Mouse (Mus musculus) bone marrow, adult 2 months (tissue): ENCODE results near the gene Hsdl2.

Experiments used
- CTCF ChIP-seq: fragments of 200-500 bp; IDR thresholded peaks from 2 replicates; pipeline ENCODE4 v1.5.1; 2011; ENCODE audit warnings: low read length, control low read depth; ENCODE audit not compliant: control insufficient read depth, insufficient read depth
- POLR2A ChIP-seq: fragments of 200-500 bp; IDR thresholded peaks from 2 replicates; pipeline ENCODE4 v1.6.1; 2011; ENCODE audit warnings: low read depth, mild to moderate bottlenecking, control low read depth, low read length, borderline replicate concordance; ENCODE audit not compliant: control insufficient read depth

GRCm38 (mm10) chr4:59553576-59553975 is 27.8 kb upstream of the Hsdl2 start:
- no peak for TF ChIP-seq CTCF
- no peak for TF ChIP-seq POLR2A
